Comparison of ENCODE assay signal across 8 mouse cellular contexts in the genomic region with DNA sequence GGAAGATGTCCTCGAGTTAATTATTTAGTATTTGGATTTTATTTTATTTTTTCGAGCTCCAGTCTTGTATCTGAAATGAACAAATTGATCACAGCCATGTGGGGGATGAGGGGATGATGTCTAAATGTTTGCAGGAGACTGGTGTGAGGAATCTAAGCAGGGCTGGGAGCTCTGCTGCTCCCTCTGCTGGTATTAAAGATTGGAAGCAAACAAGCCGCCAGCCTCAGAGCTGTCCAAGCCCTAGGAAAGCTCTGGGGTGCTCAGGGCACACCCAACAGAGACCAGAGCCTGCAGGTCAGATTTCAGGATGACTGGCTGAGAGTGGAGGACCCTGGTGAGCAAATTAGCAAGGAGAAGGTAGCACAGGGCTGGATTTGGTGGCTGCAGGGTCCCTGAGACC.
DNase-seq lines count a peak whose midpoint lies in the region; ATAC-seq and TF ChIP-seq lines count a peak whose summit lies in the region.

No protein-coding gene starts in this region.

- no peaks in the 10 kb centered on the region for H3K36me3 ChIP-seq in testis, adult 2 months (ENCODE audit: control insufficient read depth, insufficient read depth, low read length)
- H3K36me3 ChIP-seq in embryonic facial prominence, embryonic 11.5 days (replicated peaks; ENCODE audit: control insufficient read depth, insufficient read depth, low read depth, low read length): no peaks in the 10 kb centered on the region
- H3K36me3 ChIP-seq in midbrain, embryonic 13.5 days: no peaks in the 10 kb centered on the region

- ATAC-seq in embryonic facial prominence, embryonic 11.5 days (replicated peaks; ENCODE audit: insufficient number of reproducible peaks, low FRiP score, low TSS enrichment, low read depth): peak; percentile 62; the same call in 1 of the 2 replicates
- ATAC-seq in hematopoietic stem cell, adult 5-6 weeks (replicated peaks in 1 of 2; ENCODE audit: insufficient read depth in 1 of 2, low FRiP score in 2 of 2, low TSS enrichment in 1 of 2, low read depth in 1 of 2, poor library complexity in 2 of 2, severe bottlenecking in 2 of 2): peak; percentile 56 to 71; a peak in 2 of 4 replicates
- ATAC-seq in midbrain, embryonic 13.5 days: peak; percentile 70; the same call in 1 of the 2 replicates

- no peak overlapping the region for H3K4me2 ChIP-seq in embryonic facial prominence, embryonic 11.5 days (ENCODE audit: low read depth, low read length)
- no peak overlapping the region for H3K4me2 ChIP-seq in midbrain, embryonic 13.5 days (replicated peaks)

- TF ChIP-seq CTCF in testis, adult 2 months (IDR thresholded peaks at IDR 0.05; ENCODE audit: control insufficient read depth, insufficient read depth, insufficient replicate concordance, low read depth, low read length): peak; percentile 31; the same call in 1 of the 2 replicates

- WGBS in embryonic facial prominence, embryonic 11.5 days: 7% methylated on average over 3 of the region's 3 CpGs
- WGBS in midbrain, embryonic 13.5 days: 7% methylated on average over 3 of the region's 3 CpGs

- H3K4me1 ChIP-seq in testis, adult 2 months (ENCODE audit: control insufficient read depth, insufficient read depth, low read length): no peaks in the 10 kb centered on the region
- H3K4me1 ChIP-seq in embryonic facial prominence, embryonic 11.5 days (ENCODE audit: control insufficient read depth, insufficient read depth, low read length): no peaks in the 10 kb centered on the region
- no peaks in the 10 kb centered on the region for H3K4me1 ChIP-seq in midbrain, embryonic 13.5 days (replicated peaks)

- no peak for TF ChIP-seq POLR2A in testis, adult 2 months (IDR thresholded peaks at IDR 0.05; ENCODE audit: control insufficient read depth, low read depth, low read length)

- H3K27ac ChIP-seq in testis, adult 2 months (ENCODE audit: control insufficient read depth, insufficient read depth, low read depth, low read length): no peak overlapping the region; the same call in 1 of the 2 replicates
- H3K27ac ChIP-seq in embryonic facial prominence, embryonic 11.5 days (replicated peaks; ENCODE audit: low read depth, low read length): no peak overlapping the region
- no peak overlapping the region for H3K27ac ChIP-seq in midbrain, embryonic 13.5 days

- no peak overlapping the region for H3K4me3 ChIP-seq in testis, adult 2 months (ENCODE audit: control insufficient read depth, low read depth, low read length)
- H3K4me3 ChIP-seq in embryonic facial prominence, embryonic 11.5 days (ENCODE audit: low read depth, low read length): no peak overlapping the region
- H3K4me3 ChIP-seq in midbrain, embryonic 13.5 days (replicated peaks): no peak overlapping the region

- no peak for DNase-seq in testis, postnatal 14 days (ENCODE audit: low spot score)
- DNase-seq in adrenal gland, postnatal 36 days: peak; percentile 18 to 58
- peak; percentile 70 for DNase-seq in embryonic facial prominence, embryonic 11.5 days (ENCODE audit: low spot score)
- DNase-seq in layer of hippocampus, postnatal 10 days (ENCODE audit: low spot score in 2 of 2): peak; percentile 48 to 67
- peak; percentile 45 for DNase-seq in thymus, postnatal 14 days

- no peak overlapping the region for H3K9ac ChIP-seq in embryonic facial prominence, embryonic 11.5 days (replicated peaks; ENCODE audit: low read length)
- H3K9ac ChIP-seq in midbrain, embryonic 13.5 days (replicated peaks): no peak overlapping the region

- H3K27me3 ChIP-seq in testis, adult 2 months (ENCODE audit: control insufficient read depth, insufficient read depth, low read length): no peaks in the 10 kb centered on the region
- H3K27me3 ChIP-seq in embryonic facial prominence, embryonic 11.5 days (ENCODE audit: control insufficient read depth, insufficient read depth, low read length): no peaks in the 10 kb centered on the region
- H3K27me3 ChIP-seq in midbrain, embryonic 13.5 days: peaks cover 3% of the 10 kb centered on the region; the same call in 1 of the 2 replicates

- H3K9me3 ChIP-seq in embryonic facial prominence, embryonic 11.5 days (replicated peaks; ENCODE audit: control insufficient read depth, low read length): no peaks in the 10 kb centered on the region
- H3K9me3 ChIP-seq in midbrain, embryonic 13.5 days: no peaks in the 10 kb centered on the region
